ENCODE assay signal across 24 mouse cellular contexts in the genomic region with DNA sequence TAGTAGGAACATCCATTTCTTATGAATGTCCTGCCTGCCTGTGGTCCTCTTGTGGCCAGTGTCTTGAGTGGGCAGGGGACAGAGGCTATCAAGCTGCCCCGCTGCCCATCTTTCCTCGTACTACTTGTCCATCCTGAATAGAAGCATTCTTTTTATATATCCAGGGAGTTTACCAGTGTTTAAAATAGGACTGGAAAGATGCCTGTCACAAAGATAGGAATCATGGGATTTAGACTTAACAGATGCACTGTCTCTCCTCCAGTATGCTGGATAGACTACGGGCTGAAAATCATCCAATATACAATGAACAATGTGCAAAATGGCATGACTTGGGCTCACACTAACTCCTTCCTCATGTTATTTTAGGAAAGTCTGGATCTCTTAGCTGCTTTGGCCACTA. TPM values are rescaled to one million over a fixed set of nuclear protein-coding genes. Genes with fewer than 3 reads are reported as not detected.
"Had no signal": no experiment of that assay in that cellular context is flagged by ENCODE, and none has a peak within 500 bp of the region (broad histone marks: within the 10 kb centered on the region; RNA-seq: fewer than 3 reads in every experiment).

No protein-coding gene starts in this region.

- H3K4me3 ChIP-seq: neural tube, embryonic 12.5 days; neural tube, embryonic 13.5 days; neural tube, embryonic 15.5 days; stomach, embryonic 15.5 days had no signal

- H3K27me3 ChIP-seq: neural tube, embryonic 12.5 days; neural tube, embryonic 13.5 days; neural tube, embryonic 15.5 days; stomach, embryonic 15.5 days had no signal

- H3K27ac ChIP-seq: neural tube, embryonic 12.5 days; neural tube, embryonic 13.5 days; neural tube, embryonic 15.5 days; stomach, embryonic 15.5 days; stomach, postnatal 0 days had no signal

- H3K4me1 ChIP-seq: neural tube, embryonic 12.5 days; neural tube, embryonic 13.5 days; neural tube, embryonic 15.5 days; stomach, embryonic 15.5 days had no signal

- H3K9me3 ChIP-seq: neural tube, embryonic 12.5 days; neural tube, embryonic 13.5 days; neural tube, embryonic 15.5 days; stomach, embryonic 15.5 days had no signal

- H3K36me3 ChIP-seq: neural tube, embryonic 12.5 days; neural tube, embryonic 13.5 days; neural tube, embryonic 15.5 days; stomach, embryonic 15.5 days had no signal

- H3K4me2 ChIP-seq: neural tube, embryonic 12.5 days; neural tube, embryonic 13.5 days; neural tube, embryonic 15.5 days; stomach, embryonic 15.5 days had no signal

- H3K9ac ChIP-seq: neural tube, embryonic 12.5 days; neural tube, embryonic 13.5 days; neural tube, embryonic 15.5 days; stomach, embryonic 15.5 days had no signal

- DNase-seq: retina, postnatal 1 day; right cerebral cortex, adult 18-20 months; right cerebral cortex, postnatal 14 days; right cerebral cortex, postnatal 25 days; right cerebral cortex, postnatal 4 days; spleen, adult 18-20 months; thymus, adult 18-20 months; thymus, adult 2 months; thymus, postnatal 14 days; thymus, postnatal 25 days; thymus, postnatal 4 days had no signal

RNA-seq across cellular contexts. Expression of gene Syndig1, which starts 51.7 kb away (rescaled TPM):
- total RNA-seq: neutrophil, adult 5-6 weeks had no signal
- polyA plus RNA-seq: spleen, adult 2 months had no signal

RNA-seq across cellular contexts. Expression of gene C530025M09Rik, which starts 53.7 kb away (rescaled TPM):
- total RNA-seq: neutrophil, adult 5-6 weeks had no signal
- polyA plus RNA-seq: small intestine, adult 2 months; spleen, adult 2 months; stomach, embryonic 14.5 days; stomach, embryonic 15.5 days; stomach, embryonic 16.5 days; testis, adult 2 months; thymus, adult 2 months; thymus, postnatal 0 days; urinary bladder, adult 2 months had no signal
